Mouse (Mus musculus): ENCODE measurements around the gene Lcn10. TPM values are rescaled to one million over a fixed set of nuclear protein-coding genes. Genes with fewer than 3 reads are reported as not detected.

Lcn10 gene
- total and polyA plus RNA-seq, 2 experiments: not detected

- no peaks in the 10 kb centered on the region for H3K79me2 ChIP-seq (ENCODE audit: control insufficient read depth, insufficient read depth, low read length)
- TF ChIP-seq POLR2A (IDR thresholded peaks at IDR 0.05; ENCODE audit: extremely low read depth, insufficient read depth, low read length) (no peak), CTCF (IDR thresholded peaks at IDR 0.05; ENCODE audit: low read depth, low read length) (no peak)
- 0 out of 2 replicates have a peak, but pooled peaks cover 3% of the 10 kb centered on the region for H3K4me1 ChIP-seq (ENCODE audit: control insufficient read depth, insufficient read depth, low read length)
- no peaks in the 10 kb centered on the region for H3K36me3 ChIP-seq (ENCODE audit: control insufficient read depth, insufficient read depth, low read length)
- no peak overlapping the region for H3K9ac ChIP-seq (ENCODE audit: low read depth, low read length)
- DNase-seq (ENCODE audit: extremely low read depth, low read depth, low spot score): peak; percentile 16
- H3K27me3 ChIP-seq (ENCODE audit: control insufficient read depth, insufficient read depth, low read length): no peaks in the 10 kb centered on the region
- no peak overlapping the region for H3K4me3 ChIP-seq (ENCODE audit: insufficient read depth, low read depth, low read length)
- no peak overlapping the region for H3K27ac ChIP-seq (replicated peaks; ENCODE audit: insufficient read depth, low read depth, low read length)
- 82% methylated on average over 4 of the region's 4 CpGs for WGBS
Measured at GRCm38 (mm10) chr2:25656691-25657090, 25.8 kb upstream of the Lcn10 start.

GRCm38 (mm10) chr2:25657246-25657645 is 25.3 kb upstream of the Lcn10 start:
- Histone ChIP-seq H3K4me1 (ENCODE audit: control insufficient read depth, insufficient read depth, low read length) (0 out of 2 replicates have a peak, but pooled peaks cover 3% of the 10 kb centered on the region), H3K79me2 (ENCODE audit: control insufficient read depth, insufficient read depth, low read length) (no peaks in the 10 kb centered on the region), H3K36me3 (ENCODE audit: control insufficient read depth, insufficient read depth, low read length) (no peaks in the 10 kb centered on the region), H3K4me3 (ENCODE audit: insufficient read depth, low read depth, low read length) (no peak overlapping the region), H3K27me3 (ENCODE audit: control insufficient read depth, insufficient read depth, low read length) (no peaks in the 10 kb centered on the region), H3K9ac (ENCODE audit: low read depth, low read length) (no peak overlapping the region), H3K27ac (replicated peaks; ENCODE audit: insufficient read depth, low read depth, low read length) (no peak overlapping the region)
- TF ChIP-seq POLR2A (IDR thresholded peaks at IDR 0.05; ENCODE audit: extremely low read depth, insufficient read depth, low read length): no peak
- no peak for TF ChIP-seq CTCF (IDR thresholded peaks at IDR 0.05; ENCODE audit: low read depth, low read length)
- 60% methylated on average over 4 of the region's 4 CpGs for WGBS
- DNase-seq (ENCODE audit: extremely low read depth, low read depth, low spot score): peak; percentile 17

- no peak within 1 kb of the TSS for H3K9ac ChIP-seq (ENCODE audit: low read depth, low read length)
- H3K27me3 ChIP-seq (ENCODE audit: control insufficient read depth, insufficient read depth, low read length): no peaks in the 10 kb centered on the region
- H3K4me1 ChIP-seq (ENCODE audit: control insufficient read depth, insufficient read depth, low read length): 0 out of 2 replicates have a peak, but pooled peaks cover 3% of the 10 kb centered on the region
- no peak for DNase-seq (ENCODE audit: extremely low read depth, low read depth, low spot score)
- no peak within 1 kb of the TSS for H3K4me3 ChIP-seq (ENCODE audit: insufficient read depth, low read depth, low read length)
- TF ChIP-seq CTCF (IDR thresholded peaks at IDR 0.05; ENCODE audit: low read depth, low read length) (no peak), POLR2A (IDR thresholded peaks at IDR 0.05; ENCODE audit: extremely low read depth, insufficient read depth, low read length) (no peak)
- no peaks in the 10 kb centered on the region for H3K36me3 ChIP-seq (ENCODE audit: control insufficient read depth, insufficient read depth, low read length)
- H3K27ac ChIP-seq (replicated peaks; ENCODE audit: insufficient read depth, low read depth, low read length): no peak within 1 kb of the TSS
- H3K79me2 ChIP-seq (ENCODE audit: control insufficient read depth, insufficient read depth, low read length): no peaks in the 10 kb centered on the region
Measured at GRCm38 (mm10) chr2:25657652-25658051, 24.9 kb upstream of the Lcn10 start, which contains the start of gene Lcn5. TSS of gene Lcn5 (plus strand) at chr2:25657952.

- Histone ChIP-seq H3K79me2 (ENCODE audit: control insufficient read depth, insufficient read depth, low read length) (no peaks in the 10 kb centered on the region), H3K27me3 (ENCODE audit: control insufficient read depth, insufficient read depth, low read length) (no peaks in the 10 kb centered on the region), H3K27ac (replicated peaks; ENCODE audit: insufficient read depth, low read depth, low read length) (no peak overlapping the region), H3K9ac (ENCODE audit: low read depth, low read length) (no peak overlapping the region), H3K4me1 (ENCODE audit: control insufficient read depth, insufficient read depth, low read length) (peaks cover 5% of the 10 kb centered on the region; the same call in 1 of the 2 replicates), H3K36me3 (ENCODE audit: control insufficient read depth, insufficient read depth, low read length) (no peaks in the 10 kb centered on the region), H3K4me3 (ENCODE audit: insufficient read depth, low read depth, low read length) (no peak overlapping the region)
- TF ChIP-seq POLR2A (IDR thresholded peaks at IDR 0.05; ENCODE audit: extremely low read depth, insufficient read depth, low read length) (no peak), CTCF (IDR thresholded peaks at IDR 0.05; ENCODE audit: low read depth, low read length) (no peak)
- 95% methylated on average over 8 of the region's 8 CpGs for WGBS
- DNase-seq (ENCODE audit: extremely low read depth, low read depth, low spot score): no peak
Measured at GRCm38 (mm10) chr2:25660279-25660678, 22.2 kb upstream of the Lcn10 start.

- Histone ChIP-seq H3K9ac (ENCODE audit: low read depth, low read length) (no peak overlapping the region), H3K27ac (replicated peaks; ENCODE audit: insufficient read depth, low read depth, low read length) (no peak overlapping the region), H3K4me1 (ENCODE audit: control insufficient read depth, insufficient read depth, low read length) (peaks cover 5% of the 10 kb centered on the region; the same call in 1 of the 2 replicates), H3K79me2 (ENCODE audit: control insufficient read depth, insufficient read depth, low read length) (no peaks in the 10 kb centered on the region), H3K27me3 (ENCODE audit: control insufficient read depth, insufficient read depth, low read length) (no peaks in the 10 kb centered on the region), H3K36me3 (ENCODE audit: control insufficient read depth, insufficient read depth, low read length) (no peaks in the 10 kb centered on the region), H3K4me3 (ENCODE audit: insufficient read depth, low read depth, low read length) (no peak overlapping the region)
- TF ChIP-seq CTCF (IDR thresholded peaks at IDR 0.05; ENCODE audit: low read depth, low read length) (no peak), POLR2A (IDR thresholded peaks at IDR 0.05; ENCODE audit: extremely low read depth, insufficient read depth, low read length) (no peak)
- WGBS: 75% methylated on average over 6 of the region's 6 CpGs
- DNase-seq (ENCODE audit: extremely low read depth, low read depth, low spot score): no peak
Measured at GRCm38 (mm10) chr2:25661245-25661970, 21.1 kb upstream of the Lcn10 start.

- Histone ChIP-seq H3K27me3 (ENCODE audit: control insufficient read depth, insufficient read depth, low read length) (no peaks in the 10 kb centered on the region), H3K9ac (ENCODE audit: low read depth, low read length) (no peak overlapping the region), H3K79me2 (ENCODE audit: control insufficient read depth, insufficient read depth, low read length) (no peaks in the 10 kb centered on the region), H3K36me3 (ENCODE audit: control insufficient read depth, insufficient read depth, low read length) (no peaks in the 10 kb centered on the region), H3K4me3 (ENCODE audit: insufficient read depth, low read depth, low read length) (no peak overlapping the region), H3K4me1 (ENCODE audit: control insufficient read depth, insufficient read depth, low read length) (peaks cover 4% of the 10 kb centered on the region; the same call in 1 of the 2 replicates), H3K27ac (replicated peaks; ENCODE audit: insufficient read depth, low read depth, low read length) (no peak overlapping the region)
- 39% methylated on average over 1 of the region's 1 CpGs for WGBS
- TF ChIP-seq CTCF (IDR thresholded peaks at IDR 0.05; ENCODE audit: low read depth, low read length) (peak; percentile 81), POLR2A (IDR thresholded peaks at IDR 0.05; ENCODE audit: extremely low read depth, insufficient read depth, low read length) (no peak)
- peak; percentile 44 for DNase-seq (ENCODE audit: extremely low read depth, low read depth, low spot score)
Measured at GRCm38 (mm10) chr2:25663511-25663910, 19.0 kb upstream of the Lcn10 start.
